Mouse (Mus musculus) heart, postnatal 0 days (tissue): ENCODE data around the gene Gna13. TPM values are rescaled to one million over a fixed set of nuclear protein-coding genes. Genes with fewer than 3 reads are reported as not detected.
"Not testable (repeated sequence)": the region's sequence is repeated elsewhere in the genome, so short reads cannot be mapped to it uniquely, and the experiment has no call there.

Experiments used
- ATAC-seq: fragments of 200-750 bp; cut with Nextera tagmentation; 2 replicates; pipeline ENCODE4 v1.8.0; 2017; ENCODE audit warnings: low read depth, moderate number of reproducible peaks, moderate library complexity; ENCODE audit not compliant: insufficient read depth
- DNase-seq: peaks from one replicate; pipeline ENCODE4 v3.0.0-alpha.2; 2016; ENCODE audit warnings: low spot score
- H3K27ac ChIP-seq: fragments of 300-500 bp; sonication (generic); 2 replicates; pipeline ENCODE4 v1.5.1; 2014; ENCODE audit warnings: low read depth, mild to moderate bottlenecking
- H3K27me3 ChIP-seq: fragments of 300-500 bp; sonication (generic); 2 replicates; pipeline ENCODE4 v1.6.1; 2014; ENCODE audit warnings: low read length, mixed read lengths; ENCODE audit not compliant: control insufficient read depth, insufficient read depth
- H3K36me3 ChIP-seq: fragments of 300-500 bp; sonication (generic); replicated peaks from 2 replicates; pipeline ENCODE4 v1.6.1; 2014; ENCODE audit warnings: low read length, mixed read lengths; ENCODE audit not compliant: control insufficient read depth, insufficient read depth
- H3K4me1 ChIP-seq: fragments of 300-500 bp; sonication (generic); 2 replicates; pipeline ENCODE4 v1.6.1; 2014; ENCODE audit warnings: antibody characterized with exemption; ENCODE audit not compliant: control insufficient read depth, insufficient read depth
- H3K4me2 ChIP-seq: fragments of 300-500 bp; sonication (generic); 2 replicates; pipeline ENCODE4 v1.6.1; 2014; ENCODE audit warnings: low read depth, mild to moderate bottlenecking, low read length, moderate library complexity
- H3K4me3 ChIP-seq: fragments of 300-500 bp; sonication (generic); 2 replicates; pipeline ENCODE4 v1.5.1; 2014; ENCODE audit warnings: low read depth, low read length
- H3K9ac ChIP-seq: fragments of 300-500 bp; sonication (generic); replicated peaks from 2 replicates; pipeline ENCODE4 v1.6.1; 2014; ENCODE audit warnings: low read depth, low read length, mixed read lengths
- H3K9me3 ChIP-seq: fragments of 300-500 bp; sonication (generic); replicated peaks from 2 replicates; pipeline ENCODE4 v1.6.1; 2016; ENCODE audit warnings: low read length; ENCODE audit not compliant: control insufficient read depth
- CTCF ChIP-seq: IDR thresholded peaks from 2 replicates; pipeline ENCODE4 v1.5.1; 2016; ENCODE audit warnings: antibody characterized with exemption, control low read depth, low read depth
- EP300 ChIP-seq: IDR thresholded peaks from 2 replicates; pipeline ENCODE4 v1.6.1; 2016; ENCODE audit warnings: antibody characterized with exemption, low read depth
- WGBS: fragments of 180-500 bp; shearing (Covaris S2); extraction: QIAGEN DNeasy Blood & Tissue Kit; methylation state at CpG from one replicate; pipeline ENCODE4 v1.1.7; 2014; 5-methylcytosine and 5-hydroxymethylcytosine counted together
- polyA plus RNA-seq: library from polyadenylated mRNA; unstranded; fragments of >200 nt; fragmentation: Nextera tagmentation; extraction: Ambion mirVana; gene quantifications from 2 replicates; pipeline ENCODE4 v1.2.1, GENCODE M21; 2015
- total RNA-seq: library from RNA; depleted of rRNA; stranded (reverse); fragments of >200 nt; gene quantifications from 2 replicates; pipeline ENCODE4 v1.2.3, GENCODE M21; 2014; ENCODE audit warnings: low replicate concordance

The Gna13 gene
- total and polyA plus RNA-seq, 2 experiments from 2014 or later: 28.0 to 42.7 TPM

- Histone ChIP-seq H3K9ac (no peak overlapping the region), H3K4me2 (no peak overlapping the region), H3K27ac (no peak overlapping the region), H3K9me3 (no peaks in the 10 kb centered on the region), H3K4me1 (no peaks in the 10 kb centered on the region), H3K27me3 (no peaks in the 10 kb centered on the region), H3K36me3 (no peaks in the 10 kb centered on the region), H3K4me3 (no peak overlapping the region)
- DNase-seq: no peak
- WGBS: 32% methylated on average over 6 of the region's 6 CpGs
- ATAC-seq: no peak
- TF ChIP-seq CTCF: no peak
- TF ChIP-seq EP300: no peak
Observed at GRCm38 (mm10) chr11:109332722-109333121, 29.9 kb upstream of the Gna13 start.

- 86% methylated on average over 4 of the region's 4 CpGs for WGBS
- ATAC-seq: no peak
Observed at GRCm38 (mm10) chr11:109334773-109335172, 27.9 kb upstream of the Gna13 start.

GRCm38 (mm10) chr11:109335890-109336289 is 26.7 kb upstream of the Gna13 start:
- 50% methylated on average over 6 of the region's 6 CpGs for WGBS
- Histone ChIP-seq H3K4me1 (no peaks in the 10 kb centered on the region), H3K4me3 (no peak overlapping the region), H3K36me3 (no peaks in the 10 kb centered on the region), H3K27me3 (no peaks in the 10 kb centered on the region), H3K9me3 (no peaks in the 10 kb centered on the region), H3K27ac (no peak overlapping the region), H3K4me2 (no peak overlapping the region), H3K9ac (no peak overlapping the region)
- DNase-seq: no peak
- TF ChIP-seq EP300 (no peak), CTCF (no peak)
- ATAC-seq: no peak

More at GRCm38 (mm10) chr11:109334773-109335172, 27.9 kb upstream of the Gna13 start:
- no peak for DNase-seq
- no peaks in the 10 kb centered on the region for H3K4me1 ChIP-seq
- no peaks in the 10 kb centered on the region for H3K9me3 ChIP-seq
- no peaks in the 10 kb centered on the region for H3K36me3 ChIP-seq
- no peak overlapping the region for H3K4me2 ChIP-seq
- H3K27ac ChIP-seq: no peak overlapping the region
- H3K27me3 ChIP-seq: no peaks in the 10 kb centered on the region
- H3K9ac ChIP-seq: no peak overlapping the region
- TF ChIP-seq EP300 (no peak), CTCF (no peak)
- H3K4me3 ChIP-seq: no peak overlapping the region

- no peaks in the 10 kb centered on the region for H3K9me3 ChIP-seq
- ATAC-seq (no peak), DNase-seq (no peak)
- H3K27ac ChIP-seq: no peak overlapping the region
- H3K36me3 ChIP-seq: no peaks in the 10 kb centered on the region
- peaks cover 7% of the 10 kb centered on the region for H3K4me1 ChIP-seq
- TF ChIP-seq EP300 (no peak), CTCF (no peak)
- WGBS: 92% methylated on average over 8 of the region's 8 CpGs
- no peak overlapping the region for H3K4me3 ChIP-seq
- no peaks in the 10 kb centered on the region for H3K27me3 ChIP-seq
- H3K4me2 ChIP-seq: no peak overlapping the region
- H3K9ac ChIP-seq: no peak overlapping the region
Observed at GRCm38 (mm10) chr11:109339155-109339938, 23.3 kb upstream of the Gna13 start.

- Histone ChIP-seq H3K4me2 (no peak overlapping the region), H3K9ac (no peak overlapping the region), H3K27ac (no peak overlapping the region), H3K27me3 (no peaks in the 10 kb centered on the region), H3K4me1 (peaks cover 12% of the 10 kb centered on the region), H3K36me3 (no peaks in the 10 kb centered on the region), H3K4me3 (no peak overlapping the region), H3K9me3 (no peaks in the 10 kb centered on the region)
- no peak for TF ChIP-seq EP300
- TF ChIP-seq CTCF: no peak
- ATAC-seq (no peak), DNase-seq (no peak)
- 73% methylated on average over 5 of the region's 5 CpGs for WGBS
Observed at GRCm38 (mm10) chr11:109340541-109340940, 22.1 kb upstream of the Gna13 start.

GRCm38 (mm10) chr11:109342666-109343065 is 20.0 kb upstream of the Gna13 start:
- peaks cover 29% of the 10 kb centered on the region for H3K4me1 ChIP-seq
- ATAC-seq, DNase-seq, H3K36me3 ChIP-seq, H3K9ac ChIP-seq, H3K9me3 ChIP-seq, H3K27me3 ChIP-seq, H3K4me2 ChIP-seq, H3K4me3 ChIP-seq, H3K27ac ChIP-seq: not testable (repeated sequence)
- 79% methylated on average over 4 of the region's 4 CpGs for WGBS
